Mouse (Mus musculus): ENCODE measurements around the gene Tex2. TPM values are rescaled to one million over a fixed set of nuclear protein-coding genes. Genes with fewer than 3 reads are reported as not detected.
"Not testable (repeated sequence)": the region's sequence is repeated elsewhere in the genome, so short reads cannot be mapped to it uniquely, and the experiment has no call there.

Gene Tex2
- polyA plus RNA-seq, 1 experiment from 2014 or later, result 11.2 TPM

- no peaks in the 10 kb centered on the region for H3K36me3 ChIP-seq (ENCODE audit: control insufficient read depth, insufficient read depth, low read length)
- no peaks in the 10 kb centered on the region for H3K4me1 ChIP-seq (replicated peaks; ENCODE audit: control insufficient read depth, insufficient read depth, low read length)
- H3K4me2 ChIP-seq (replicated peaks; ENCODE audit: low read depth, low read length), result no peak overlapping the region
- H3K27me3 ChIP-seq (ENCODE audit: control insufficient read depth, insufficient read depth, low read length), result no peaks in the 10 kb centered on the region
- no peak for ATAC-seq (ENCODE audit: low FRiP score)
- 29% methylated on average over 6 of the region's 6 CpGs for WGBS
- no peak overlapping the region for H3K27ac ChIP-seq (ENCODE audit: low read depth, low read length)
- H3K9ac ChIP-seq (ENCODE audit: low read depth, low read length), result no peak overlapping the region
- H3K9me3 ChIP-seq (ENCODE audit: control insufficient read depth, low read length), result no peaks in the 10 kb centered on the region
- no peak overlapping the region for H3K4me3 ChIP-seq (ENCODE audit: low read depth, low read length)
- DNase-seq (ENCODE audit: low spot score), result peak; percentile 82
These were observed 14.5 kb upstream of the Tex2 start for GRCm38 (mm10) chr11:106627692-106628091.

- no peaks in the 10 kb centered on the region for H3K27me3 ChIP-seq (ENCODE audit: control insufficient read depth, insufficient read depth, low read length)
- no peaks in the 10 kb centered on the region for H3K36me3 ChIP-seq (ENCODE audit: control insufficient read depth, insufficient read depth, low read length)
- H3K4me2 ChIP-seq (replicated peaks; ENCODE audit: low read depth, low read length), result no peak overlapping the region
- no peaks in the 10 kb centered on the region for H3K4me1 ChIP-seq (replicated peaks; ENCODE audit: control insufficient read depth, insufficient read depth, low read length)
- no peaks in the 10 kb centered on the region for H3K9me3 ChIP-seq (ENCODE audit: control insufficient read depth, low read length)
- 53% methylated on average over 3 of the region's 3 CpGs for WGBS
- H3K27ac ChIP-seq (ENCODE audit: low read depth, low read length), result no peak overlapping the region
- no peak for DNase-seq (ENCODE audit: low spot score)
- H3K9ac ChIP-seq (ENCODE audit: low read depth, low read length), result no peak overlapping the region
- ATAC-seq (ENCODE audit: low FRiP score), result no peak
- H3K4me3 ChIP-seq (ENCODE audit: low read depth, low read length), result no peak overlapping the region
These were observed 12.4 kb upstream of the Tex2 start for GRCm38 (mm10) chr11:106625577-106625976.

- H3K4me3 ChIP-seq (ENCODE audit: low read depth, low read length), result no peak overlapping the region
- H3K27me3 ChIP-seq (ENCODE audit: control insufficient read depth, insufficient read depth, low read length), result no peaks in the 10 kb centered on the region
- H3K4me2 ChIP-seq (replicated peaks; ENCODE audit: low read depth, low read length), result no peak overlapping the region
- H3K4me1 ChIP-seq (replicated peaks; ENCODE audit: control insufficient read depth, insufficient read depth, low read length), result no peaks in the 10 kb centered on the region
- H3K27ac ChIP-seq (ENCODE audit: low read depth, low read length), result no peak overlapping the region
- 64% methylated on average over 2 of the region's 2 CpGs for WGBS
- no peak for DNase-seq (ENCODE audit: low spot score)
- no peaks in the 10 kb centered on the region for H3K9me3 ChIP-seq (ENCODE audit: control insufficient read depth, low read length)
- no peaks in the 10 kb centered on the region for H3K36me3 ChIP-seq (ENCODE audit: control insufficient read depth, insufficient read depth, low read length)
- no peak overlapping the region for H3K9ac ChIP-seq (ENCODE audit: low read depth, low read length)
- no peak for ATAC-seq (ENCODE audit: low FRiP score)
These were observed 10.4 kb upstream of the Tex2 start for GRCm38 (mm10) chr11:106623629-106624028.

GRCm38 (mm10) chr11:106622056-106622455, 8.8 kb upstream of the Tex2 start:
- Histone ChIP-seq H3K4me3 (ENCODE audit: low read depth, low read length) (no peak overlapping the region), H3K9ac (ENCODE audit: low read depth, low read length) (no peak overlapping the region), H3K4me1 (replicated peaks; ENCODE audit: control insufficient read depth, insufficient read depth, low read length) (no peaks in the 10 kb centered on the region), H3K27me3 (ENCODE audit: control insufficient read depth, insufficient read depth, low read length) (no peaks in the 10 kb centered on the region), H3K4me2 (replicated peaks; ENCODE audit: low read depth, low read length) (no peak overlapping the region), H3K9me3 (ENCODE audit: control insufficient read depth, low read length) (no peaks in the 10 kb centered on the region), H3K36me3 (ENCODE audit: control insufficient read depth, insufficient read depth, low read length) (no peaks in the 10 kb centered on the region), H3K27ac (ENCODE audit: low read depth, low read length) (no peak overlapping the region)
- 90% methylated on average over 8 of the region's 8 CpGs for WGBS
- DNase-seq (ENCODE audit: low spot score) (no peak), ATAC-seq (ENCODE audit: low FRiP score) (no peak)

- not testable (repeated sequence) for H3K36me3 ChIP-seq (ENCODE audit: control insufficient read depth, insufficient read depth, low read length); H3K4me3 ChIP-seq (ENCODE audit: low read depth, low read length); ATAC-seq (ENCODE audit: low FRiP score); H3K4me2 ChIP-seq (replicated peaks; ENCODE audit: low read depth, low read length); H3K9me3 ChIP-seq (ENCODE audit: control insufficient read depth, low read length); H3K27me3 ChIP-seq (ENCODE audit: control insufficient read depth, insufficient read depth, low read length); H3K27ac ChIP-seq (ENCODE audit: low read depth, low read length); DNase-seq (ENCODE audit: low spot score); H3K4me1 ChIP-seq (replicated peaks; ENCODE audit: control insufficient read depth, insufficient read depth, low read length); H3K9ac ChIP-seq (ENCODE audit: low read depth, low read length)
- 87% methylated on average over 4 of the region's 4 CpGs for WGBS
These were observed 5.5 kb upstream of the Tex2 start for GRCm38 (mm10) chr11:106618768-106619167.

GRCm38 (mm10) chr11:106617821-106618580, 4.8 kb upstream of the Tex2 start:
- no peaks in the 10 kb centered on the region for H3K27me3 ChIP-seq (ENCODE audit: control insufficient read depth, insufficient read depth, low read length)
- H3K9me3 ChIP-seq (ENCODE audit: control insufficient read depth, low read length), result no peaks in the 10 kb centered on the region
- DNase-seq (ENCODE audit: low spot score) (no peak), ATAC-seq (ENCODE audit: low FRiP score) (no peak)
- no peaks in the 10 kb centered on the region for H3K4me1 ChIP-seq (replicated peaks; ENCODE audit: control insufficient read depth, insufficient read depth, low read length)
- no peaks in the 10 kb centered on the region for H3K36me3 ChIP-seq (ENCODE audit: control insufficient read depth, insufficient read depth, low read length)
- no peak overlapping the region for H3K9ac ChIP-seq (ENCODE audit: low read depth, low read length)
- no peak overlapping the region for H3K27ac ChIP-seq (ENCODE audit: low read depth, low read length)
- no peak overlapping the region for H3K4me2 ChIP-seq (replicated peaks; ENCODE audit: low read depth, low read length)
- H3K4me3 ChIP-seq (ENCODE audit: low read depth, low read length), result no peak overlapping the region
- WGBS, result 87% methylated on average over 13 of the region's 13 CpGs

- WGBS, result 81% methylated on average over 4 of the region's 4 CpGs
- Histone ChIP-seq H3K4me2 (replicated peaks; ENCODE audit: low read depth, low read length) (no peak overlapping the region), H3K9ac (ENCODE audit: low read depth, low read length) (no peak overlapping the region), H3K9me3 (ENCODE audit: control insufficient read depth, low read length) (no peaks in the 10 kb centered on the region), H3K36me3 (ENCODE audit: control insufficient read depth, insufficient read depth, low read length) (no peaks in the 10 kb centered on the region), H3K4me3 (ENCODE audit: low read depth, low read length) (no peak overlapping the region), H3K27ac (ENCODE audit: low read depth, low read length) (no peak overlapping the region), H3K27me3 (ENCODE audit: control insufficient read depth, insufficient read depth, low read length) (0 out of 2 replicates have a peak, but pooled peaks cover 3% of the 10 kb centered on the region), H3K4me1 (replicated peaks; ENCODE audit: control insufficient read depth, insufficient read depth, low read length) (no peaks in the 10 kb centered on the region)
- DNase-seq (ENCODE audit: low spot score), result no peak
- no peak for ATAC-seq (ENCODE audit: low FRiP score)
These were observed 2.3 kb upstream of the Tex2 start for GRCm38 (mm10) chr11:106615561-106615960.

GRCm38 (mm10) chr11:106614339-106614645, 1.1 kb upstream of the Tex2 start:
- DNase-seq (ENCODE audit: low spot score) (no peak), ATAC-seq (ENCODE audit: low FRiP score) (no peak)
- H3K27me3 ChIP-seq (ENCODE audit: control insufficient read depth, insufficient read depth, low read length), result 0 out of 2 replicates have a peak, but pooled peaks cover 3% of the 10 kb centered on the region
- no peak overlapping the region for H3K27ac ChIP-seq (ENCODE audit: low read depth, low read length)
- no peak overlapping the region for H3K4me2 ChIP-seq (replicated peaks; ENCODE audit: low read depth, low read length)
- 86% methylated on average over 4 of the region's 4 CpGs for WGBS
- H3K36me3 ChIP-seq (ENCODE audit: control insufficient read depth, insufficient read depth, low read length), result no peaks in the 10 kb centered on the region
- no peaks in the 10 kb centered on the region for H3K4me1 ChIP-seq (replicated peaks; ENCODE audit: control insufficient read depth, insufficient read depth, low read length)
- no peaks in the 10 kb centered on the region for H3K9me3 ChIP-seq (ENCODE audit: control insufficient read depth, low read length)
- no peak overlapping the region for H3K4me3 ChIP-seq (ENCODE audit: low read depth, low read length)
- H3K9ac ChIP-seq (ENCODE audit: low read depth, low read length), result no peak overlapping the region

- 54% methylated on average over 14 of the region's 15 CpGs for WGBS
These were observed 565 bp upstream of the Tex2 start for GRCm38 (mm10) chr11:106613638-106614338.

More at GRCm38 (mm10) chr11:106613638-106614338, 565 bp upstream of the Tex2 start:
- no peaks in the 10 kb centered on the region for H3K36me3 ChIP-seq (ENCODE audit: control insufficient read depth, insufficient read depth, low read length)
- no peaks in the 10 kb centered on the region for H3K9me3 ChIP-seq (ENCODE audit: control insufficient read depth, low read length)
- no peaks in the 10 kb centered on the region for H3K4me1 ChIP-seq (replicated peaks; ENCODE audit: control insufficient read depth, insufficient read depth, low read length)
- no peak overlapping the region for H3K27ac ChIP-seq (ENCODE audit: low read depth, low read length)
- DNase-seq (ENCODE audit: low spot score) (peak; percentile 23), ATAC-seq (ENCODE audit: low FRiP score) (no peak)
- peak overlapping the region; percentile 81 for H3K4me2 ChIP-seq (replicated peaks; ENCODE audit: low read depth, low read length)
- H3K27me3 ChIP-seq (ENCODE audit: control insufficient read depth, insufficient read depth, low read length), result 0 out of 2 replicates have a peak, but pooled peaks cover 3% of the 10 kb centered on the region
- H3K9ac ChIP-seq (ENCODE audit: low read depth, low read length), result no peak overlapping the region
- H3K4me3 ChIP-seq (ENCODE audit: low read depth, low read length), result peak overlapping the region; percentile 96

All from hindbrain, embryonic 11.5 days (tissue).